Mouse (Mus musculus) heart, embryonic 10.5 days (tissue): ENCODE measurements around the gene Bst1. TPM values are rescaled to one million over a fixed set of nuclear protein-coding genes. Genes with fewer than 3 reads are reported as not detected.

Source experiments
- DNase-seq: peaks from one replicate; pipeline ENCODE4 v3.0.0-alpha.2; 2017; ENCODE audit warnings: low spot score
- H3K27ac ChIP-seq: fragments of 300-500 bp; sonication (generic); 2 replicates; pipeline ENCODE4 v1.5.1; 2016; ENCODE audit warnings: mild to moderate bottlenecking
- H3K27me3 ChIP-seq: fragments of 300-500 bp; sonication (generic); 2 replicates; pipeline ENCODE4 v1.6.1; 2016; ENCODE audit warnings: mild to moderate bottlenecking; ENCODE audit not compliant: poor library complexity, insufficient read depth, severe bottlenecking
- H3K36me3 ChIP-seq: fragments of 300-500 bp; sonication (generic); 2 replicates; pipeline ENCODE4 v1.6.1; 2016; ENCODE audit warnings: mild to moderate bottlenecking, moderate library complexity
- H3K4me1 ChIP-seq: fragments of 300-500 bp; sonication (generic); 2 replicates; pipeline ENCODE4 v1.6.1; 2016; ENCODE audit warnings: mild to moderate bottlenecking
- H3K4me3 ChIP-seq: fragments of 300-500 bp; sonication (generic); 2 replicates; pipeline ENCODE4 v1.5.1; 2016; ENCODE audit warnings: mild to moderate bottlenecking, moderate library complexity
- H3K9me3 ChIP-seq: fragments of 300-500 bp; sonication (generic); 2 replicates; pipeline ENCODE4 v1.6.1; 2016; ENCODE audit warnings: mild to moderate bottlenecking, moderate library complexity
- WGBS: fragments of 180-500 bp; shearing (Covaris S2); methylation state at CpG from one replicate; pipeline ENCODE4 v1.1.7; 2016; 5-methylcytosine and 5-hydroxymethylcytosine counted together
- polyA plus RNA-seq: library from polyadenylated mRNA; unstranded; fragments of >200 nt; fragmentation: Nextera tagmentation; extraction: Ambion mirVana; gene quantifications from 2 replicates; pipeline ENCODE4 v1.2.1, GENCODE M21; 2016

Bst1 gene
- polyA plus RNA-seq, 1 experiment from 2014 or later = 0.36 TPM

GRCm38 (mm10) chr5:43871845-43872244, 53.2 kb downstream of the Bst1 start:
- WGBS = 63% methylated on average over 1 of the region's 1 CpGs
- Histone ChIP-seq H3K27ac (no peak overlapping the region), H3K9me3 (no peaks in the 10 kb centered on the region), H3K36me3 (no peaks in the 10 kb centered on the region; the same call in 1 of the 2 replicates), H3K4me3 (no peak overlapping the region), H3K27me3 (no peaks in the 10 kb centered on the region), H3K4me1 (peaks cover 24% of the 10 kb centered on the region)
- DNase-seq = no peak

- no peak for DNase-seq
- H3K9me3 ChIP-seq = no peaks in the 10 kb centered on the region
- H3K27me3 ChIP-seq = no peaks in the 10 kb centered on the region
- no peak overlapping the region for H3K4me3 ChIP-seq
- WGBS = 62% methylated on average over 1 of the region's 1 CpGs
- H3K27ac ChIP-seq = no peak overlapping the region
- H3K4me1 ChIP-seq = peaks cover 16% of the 10 kb centered on the region
- no peaks in the 10 kb centered on the region; the same call in 1 of the 2 replicates for H3K36me3 ChIP-seq
Measured at GRCm38 (mm10) chr5:43872652-43873051, 54.0 kb downstream of the Bst1 start.

DNA sequence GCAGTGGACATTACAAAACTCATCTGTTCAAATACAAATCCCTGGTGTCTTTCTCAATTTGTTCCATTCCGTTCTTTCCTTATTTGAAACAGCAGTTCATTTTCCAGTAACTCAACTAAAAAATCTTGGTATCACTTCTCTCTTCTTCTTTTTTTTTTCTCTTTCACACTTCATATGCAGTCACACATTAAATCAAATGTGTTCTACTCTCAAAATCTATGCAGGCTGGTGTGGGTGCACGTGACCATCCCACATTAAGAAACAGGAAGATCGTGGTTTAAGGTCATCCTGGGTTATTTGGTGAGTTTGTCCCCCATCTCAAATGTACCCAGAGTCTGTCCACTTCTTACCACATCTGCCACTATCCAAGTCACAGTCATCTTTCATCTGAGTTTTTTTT, 63.3 kb downstream of the Bst1 start:
- H3K9me3 ChIP-seq = no peaks in the 10 kb centered on the region
- H3K27ac ChIP-seq = no peak overlapping the region
- no peaks in the 10 kb centered on the region for H3K4me1 ChIP-seq
- no peak overlapping the region for H3K4me3 ChIP-seq
- 86% methylated on average over 3 of the region's 3 CpGs for WGBS
- no peaks in the 10 kb centered on the region for H3K27me3 ChIP-seq
- no peak for DNase-seq
- no peaks in the 10 kb centered on the region for H3K36me3 ChIP-seq

DNA sequence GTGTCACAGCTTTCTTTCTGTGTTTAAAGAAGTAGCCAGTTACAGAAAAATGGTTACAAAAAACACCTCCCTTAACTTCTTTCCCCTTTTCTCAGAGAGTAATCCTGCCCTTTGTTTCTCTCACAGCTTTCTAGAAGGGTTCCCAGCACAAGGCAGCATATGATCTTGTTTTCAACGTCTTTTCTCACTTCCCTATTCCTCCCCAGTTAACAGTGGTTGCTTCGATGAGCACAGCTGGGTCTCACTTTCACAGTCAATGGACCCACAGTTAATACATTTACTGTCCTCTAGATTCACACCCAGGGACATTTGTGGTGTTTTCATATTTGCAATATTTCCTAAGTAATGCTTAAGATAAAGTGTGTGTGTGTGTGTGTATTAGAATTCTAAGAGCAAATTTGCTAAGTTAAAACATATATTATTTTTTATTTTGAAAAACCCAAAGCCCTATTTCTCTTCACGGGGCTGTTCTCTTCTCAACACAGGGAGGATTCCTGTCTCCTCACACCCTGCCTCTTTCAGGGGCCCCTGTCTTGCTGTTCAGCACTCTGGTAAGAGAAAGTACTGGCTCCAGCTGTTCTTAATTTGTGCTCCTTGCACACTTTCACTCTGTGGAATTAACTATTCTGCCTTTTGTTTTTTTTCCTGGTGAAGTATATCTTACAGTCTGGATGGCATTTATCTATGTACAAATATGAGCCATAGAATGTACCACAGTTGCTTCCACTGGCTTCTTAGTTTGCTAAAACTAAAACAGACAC, 66.6 kb downstream of the Bst1 start:
- H3K4me3 ChIP-seq = no peak overlapping the region
- H3K27me3 ChIP-seq = peaks cover under 1% of the 10 kb centered on the region; the same call in 1 of the 2 replicates
- H3K36me3 ChIP-seq = no peaks in the 10 kb centered on the region
- no peaks in the 10 kb centered on the region for H3K9me3 ChIP-seq
- 42% methylated on average over 3 of the region's 3 CpGs for WGBS
- H3K4me1 ChIP-seq = no peaks in the 10 kb centered on the region
- no peak for DNase-seq
- H3K27ac ChIP-seq = no peak overlapping the region

DNA sequence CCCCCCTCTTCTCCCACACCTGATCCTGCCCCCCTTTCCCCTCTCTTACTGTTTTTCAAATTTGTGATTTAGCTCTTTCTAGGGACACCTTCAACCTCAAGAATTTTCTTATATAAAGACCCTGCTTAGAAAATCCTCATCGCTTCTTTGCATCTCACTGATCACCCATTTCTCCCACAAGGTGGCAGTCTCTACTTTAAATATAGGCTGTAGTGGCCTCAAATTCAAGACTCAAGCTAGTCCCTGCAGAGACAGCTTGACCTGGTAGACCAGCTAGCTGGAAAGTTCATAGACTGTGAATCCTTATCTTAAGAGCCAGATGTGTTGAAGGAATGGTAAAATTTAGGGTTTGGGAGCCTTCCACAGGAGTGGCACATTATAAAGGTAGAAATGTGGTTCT, 73.7 kb downstream of the Bst1 start:
- Histone ChIP-seq H3K27me3 (peaks cover 3% of the 10 kb centered on the region; the same call in 1 of the 2 replicates), H3K9me3 (no peaks in the 10 kb centered on the region), H3K4me1 (no peaks in the 10 kb centered on the region), H3K4me3 (no peak overlapping the region), H3K36me3 (no peaks in the 10 kb centered on the region), H3K27ac (no peak overlapping the region)
- no peak for DNase-seq
- 22% methylated on average over 1 of the region's 1 CpGs for WGBS

Other genes starting within 250 kb of the Bst1 start
- gene Cc2d2a, start 156.5 kb upstream of the Bst1 start, polyA plus RNA-seq = 8.5 and 8.9 TPM in 2 replicates
- gene Fbxl5, start 2.8 kb downstream of the Bst1 start, polyA plus RNA-seq = 43.5 and 46.0 TPM in 2 replicates
- gene Cd38, start 49.7 kb downstream of the Bst1 start, polyA plus RNA-seq = 18.1 and 20.6 TPM in 2 replicates
- gene Gm7879, start 94.3 kb downstream of the Bst1 start, polyA plus RNA-seq = 0.49 TPM in 1 of 2 replicates, not detected in the other
- 0.23 and 0.28 TPM in 2 replicates for gene Fgfbp1, start 162.9 kb downstream of the Bst1 start, polyA plus RNA-seq